ENCODE assay signal across 8 mouse cellular contexts in the genomic region with DNA sequence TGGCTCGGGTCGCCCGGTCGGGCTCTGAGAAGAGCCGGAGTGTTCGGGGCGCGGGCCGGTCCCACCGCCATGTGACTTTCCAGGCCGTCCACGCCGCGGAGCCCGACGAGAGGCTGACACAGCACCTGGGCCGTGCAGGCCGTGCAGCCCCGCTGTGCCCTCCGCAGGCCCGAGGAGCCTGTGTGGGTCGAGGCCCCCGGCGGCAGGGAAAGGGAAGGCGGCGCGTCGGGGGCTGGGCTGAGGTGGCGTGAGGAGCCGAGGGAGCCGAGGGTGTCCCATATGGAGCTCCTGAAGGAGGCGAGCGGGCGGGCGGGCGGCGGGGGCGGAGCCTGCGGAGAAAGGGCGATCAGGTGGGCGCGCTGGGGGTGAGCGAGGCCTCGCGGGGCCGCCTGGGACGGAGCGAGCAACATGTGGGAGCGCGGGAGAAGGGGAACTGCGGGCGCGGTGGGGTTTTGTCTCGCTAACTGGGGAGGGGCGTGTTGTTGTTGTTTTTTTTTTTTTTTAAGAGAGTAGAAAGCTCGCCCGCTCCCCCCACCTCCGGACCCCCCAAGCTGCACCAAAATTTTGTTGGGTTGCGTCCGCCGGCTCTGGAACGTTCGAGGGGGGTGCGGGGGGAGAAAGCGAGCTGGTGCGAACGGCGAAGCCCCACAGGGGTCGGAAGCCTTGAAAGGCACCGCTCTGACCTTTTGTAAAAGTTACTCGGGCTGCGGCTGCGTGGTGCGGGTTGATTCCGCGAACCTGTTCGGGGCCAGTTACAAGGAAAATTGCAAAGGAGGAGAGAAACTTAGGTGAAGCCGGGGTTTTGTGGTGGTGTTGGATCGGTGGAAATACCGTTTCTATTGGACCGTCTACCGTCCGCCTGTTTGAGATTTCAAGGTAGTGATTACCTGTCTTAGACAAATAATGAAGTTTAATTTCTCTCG. TPM values are rescaled to one million over a fixed set of nuclear protein-coding genes. Genes with fewer than 3 reads are reported as not detected.
DNase-seq lines count a peak whose midpoint lies in the region; TF ChIP-seq lines count a peak whose summit lies in the region.

No protein-coding gene starts in this region.

- H3K4me3 ChIP-seq in MEL (ENCODE audit: control insufficient read depth in 1 of 2, insufficient read depth in 1 of 2, low read depth in 2 of 2, low read length in 2 of 2) (peak overlapping the region; percentile 61 to 98), macrophage (ENCODE audit: inconsistent target) (peak overlapping the region; percentile 82)
- H3K4me3 ChIP-seq in bone marrow, adult 2 months (replicated peaks; ENCODE audit: control insufficient read depth, low read depth, low read length): peak overlapping the region; percentile 75
- peak overlapping the region; percentile 97 for H3K4me3 ChIP-seq in erythroblast, embryonic 14.5 days (replicated peaks)
- peak overlapping the region; percentile 74 for H3K4me3 ChIP-seq in hindbrain, embryonic 10.5 days

- no peak for TF ChIP-seq EP300 in MEL (IDR thresholded peaks at IDR 0.05; ENCODE audit: low read depth in 1 of 2, low read length in 2 of 2)

- H3K79me2 ChIP-seq in MEL (ENCODE audit: control insufficient read depth, insufficient read depth, low read length, poor library complexity) (peaks cover 49% of the 10 kb centered on the region), macrophage (ENCODE audit: inconsistent target) (peaks cover 51% of the 10 kb centered on the region)

- peak; percentile 92 for DNase-seq in MEL (ENCODE audit: low read depth, low spot score)
- DNase-seq in hindbrain, embryonic 10.5 days (ENCODE audit: low spot score): peak; percentile 88
- peak; percentile 46 for DNase-seq in layer of hippocampus, adult 9-10 months (ENCODE audit: low spot score)
- DNase-seq in retina, postnatal 7 days (ENCODE audit: low read depth, low spot score): peak; percentile 67
- DNase-seq in Muller cell, postnatal 12 days (ENCODE audit: inconsistent ontology term): no peak

- TF ChIP-seq RAD21 in MEL (IDR thresholded peaks at IDR 0.05; ENCODE audit: low read depth, low read length): no peak

- no peaks in the 10 kb centered on the region for H3K9me3 ChIP-seq in MEL (replicated peaks; ENCODE audit: insufficient read depth, low read length)
- H3K9me3 ChIP-seq in erythroblast, embryonic 14.5 days (ENCODE audit: control insufficient read depth, low read length): no peaks in the 10 kb centered on the region
- H3K9me3 ChIP-seq in hindbrain, embryonic 10.5 days: no peaks in the 10 kb centered on the region

- WGBS in bone marrow, adult 2 months: under 1% methylated on average over 84 of the region's 84 CpGs
- WGBS in hindbrain, embryonic 10.5 days: under 1% methylated on average over 84 of the region's 84 CpGs
- WGBS in macrophage (ENCODE audit: missing documents): under 1% methylated on average over 74 of the region's 84 CpGs

- H3K27me3 ChIP-seq in MEL (ENCODE audit: control insufficient read depth in 1 of 2, insufficient read depth in 2 of 2, low read length in 2 of 2): peaks cover 0 to 3% of the 10 kb centered on the region in 2 experiments; a peak in 1 of 4 replicates
- no peaks in the 10 kb centered on the region for H3K27me3 ChIP-seq in erythroblast, embryonic 14.5 days (ENCODE audit: control insufficient read depth)
- H3K27me3 ChIP-seq in hindbrain, embryonic 10.5 days (ENCODE audit: insufficient read depth, poor library complexity, severe bottlenecking): no peaks in the 10 kb centered on the region

- H3K9ac ChIP-seq in MEL (ENCODE audit: control insufficient read depth, low read depth, low read length, poor library complexity, severe bottlenecking): peak overlapping the region; percentile 99

- no peak; a peak in 1 of 6 replicates for TF ChIP-seq CTCF in MEL (IDR thresholded peaks at IDR 0.05 in 2 of 3, conservative IDR thresholded peaks at IDR 0.05 in 1 of 3; ENCODE audit: control insufficient read depth in 1 of 3, insufficient read depth in 1 of 3, low read depth in 2 of 3, low read length in 3 of 3, poor library complexity in 1 of 3, severe bottlenecking in 1 of 3)
- TF ChIP-seq CTCF in bone marrow, adult 2 months (IDR thresholded peaks at IDR 0.05; ENCODE audit: control insufficient read depth, insufficient read depth, low read length): no peak

- peak in 1 of 2 experiments; percentile 16; a peak in 1 of 4 replicates for TF ChIP-seq POLR2A in MEL (IDR thresholded peaks at IDR 0.05; ENCODE audit: control insufficient read depth in 1 of 2, insufficient read depth in 1 of 2, low read depth in 1 of 2, low read length in 2 of 2, poor library complexity in 1 of 2)
- no peak for TF ChIP-seq POLR2A in bone marrow, adult 2 months (IDR thresholded peaks at IDR 0.05; ENCODE audit: borderline replicate concordance, control insufficient read depth, low read depth, low read length)

- peaks cover 12 to 19% of the 10 kb centered on the region in 2 experiments for H3K4me1 ChIP-seq in MEL (ENCODE audit: control insufficient read depth in 1 of 2, insufficient read depth in 2 of 2, low read length in 2 of 2)
- peaks cover 3% of the 10 kb centered on the region; the same call in 1 of the 2 replicates for H3K4me1 ChIP-seq in bone marrow, adult 2 months (ENCODE audit: control insufficient read depth, insufficient read depth, low read length)
- H3K4me1 ChIP-seq in erythroblast, embryonic 14.5 days (ENCODE audit: control insufficient read depth): peaks cover 24% of the 10 kb centered on the region
- peaks cover 13% of the 10 kb centered on the region for H3K4me1 ChIP-seq in hindbrain, embryonic 10.5 days (replicated peaks)

- peak overlapping the region; percentile 89 for H3K27ac ChIP-seq in MEL (ENCODE audit: control insufficient read depth, low read depth, low read length)
- H3K27ac ChIP-seq in bone marrow, adult 2 months (ENCODE audit: control insufficient read depth, insufficient read depth, low read depth, low read length, poor library complexity): peak overlapping the region; percentile 80
- peak overlapping the region; percentile 93 for H3K27ac ChIP-seq in hindbrain, embryonic 10.5 days
- H3K27ac ChIP-seq in macrophage: peak overlapping the region; percentile 59

- H3K36me3 ChIP-seq in MEL (ENCODE audit: control insufficient read depth in 1 of 2, insufficient read depth in 2 of 2, low read length in 2 of 2): peaks cover 0 to 42% of the 10 kb centered on the region in 2 experiments; a peak in 3 of 4 replicates
- H3K36me3 ChIP-seq in erythroblast, embryonic 14.5 days (ENCODE audit: control insufficient read depth): no peaks in the 10 kb centered on the region
- no peaks in the 10 kb centered on the region for H3K36me3 ChIP-seq in hindbrain, embryonic 10.5 days
- H3K36me3 ChIP-seq in macrophage (ENCODE audit: inconsistent target): no peaks in the 10 kb centered on the region

TF ChIP-seq in MEL, 35 proteins besides CTCF, POLR2A, EP300 and RAD21 (continues in another document):
- TF ChIP-seq POLR2AphosphoS2 (IDR thresholded peaks at IDR 0.05; ENCODE audit: low read length) (no peak), NRF1 (IDR thresholded peaks at IDR 0.05; ENCODE audit: insufficient read depth, low read depth, low read length, poor library complexity, severe bottlenecking) (peak; percentile 61; the same call in 1 of the 2 replicates), USF2 (IDR thresholded peaks at IDR 0.05; ENCODE audit: borderline replicate concordance in 1 of 2, insufficient read depth in 1 of 2, low read depth in 1 of 2, low read length in 2 of 2) (no peak), ETS1 (IDR thresholded peaks at IDR 0.05; ENCODE audit: low read depth, low read length) (no peak), TCF12 (IDR thresholded peaks at IDR 0.05; ENCODE audit: low read depth, low read length) (no peak), MYC (IDR thresholded peaks at IDR 0.05; ENCODE audit: low read depth, low read length) (no peak; the same call in 1 of the 2 replicates), ELF1 (IDR thresholded peaks at IDR 0.05; ENCODE audit: low read depth, low read length) (no peak), MXI1 (IDR thresholded peaks at IDR 0.05; ENCODE audit: low read depth, low read length) (peak; percentile 98), MAFK (IDR thresholded peaks at IDR 0.05; ENCODE audit: borderline replicate concordance, low read depth, low read length) (no peak), RCOR1 (IDR thresholded peaks at IDR 0.05; ENCODE audit: low read depth, low read length) (0 out of 2 replicates have a peak, but pooled peaks have one; percentile 7), ZC3H11A (IDR thresholded peaks at IDR 0.05; ENCODE audit: low read depth, low read length) (no peak), HCFC1 (IDR thresholded peaks at IDR 0.05; ENCODE audit: low read depth, low read length) (no peak), USF1 (IDR thresholded peaks at IDR 0.05; ENCODE audit: low read depth, low read length) (peak; percentile 63; the same call in 1 of the 2 replicates), BHLHE40 (IDR thresholded peaks at IDR 0.05; ENCODE audit: borderline replicate concordance, low read depth, low read length) (no peak)

RNA-seq across cellular contexts. Expression of gene Larp4, which starts 3.4 kb away (rescaled TPM):
- total RNA-seq in MEL (2012; rRNA removed): 193 and 198 TPM in 2 replicates
- 100 to 1,000 TPM; 168 to 216 TPM for polyA plus RNA-seq in MEL (2012; ENCODE audit: insufficient read depth in 1 of 2, insufficient read length in 2 of 2, low read depth in 1 of 2, low replicate concordance in 2 of 2, missing spikeins in 1 of 2)
- polyA plus RNA-seq in bone marrow, adult 2 months (2011; ENCODE audit: insufficient read depth, insufficient read length, low replicate concordance, missing spikeins): 6.0 and 13.2 TPM in 2 replicates
- polyA plus RNA-seq in erythroblast, embryonic 14.5 days (2012): 0.04 and 0.12 TPM in 2 replicates
- polyA plus RNA-seq in hindbrain, embryonic 10.5 days (2016; fragmentation: Nextera tagmentation; extraction: Ambion mirVana): 25.8 and 35.2 TPM in 2 replicates
- total RNA-seq in macrophage (2018; cell fraction: chromatin; rRNA removed): 100 to 1,000 TPM in 1 of 26 experiments, 10 to 100 TPM in 25; 37.1 to 113 (median 64.2) TPM
- 10 to 100 TPM; 38.3 to 67.2 (median 50.8) TPM for total RNA-seq in macrophage (2018; cell fraction: cytosol; rRNA removed)
- total RNA-seq in macrophage (2018; cell fraction: nucleus; rRNA removed): 100 to 1,000 TPM in 2 of 26 experiments, 10 to 100 TPM in 24; 34.5 to 117 (median 49.8) TPM
- 26.4 to 45.5 TPM (median 32.7 TPM) in 3 replicates for polyA plus RNA-seq in macrophage (2018)

RNA-seq across cellular contexts. Expression of gene Fam186a, which starts 6.4 kb away (rescaled TPM):
- total RNA-seq in MEL (2012; rRNA removed): not detected in 2 replicates
- not detected for polyA plus RNA-seq in MEL (2012; ENCODE audit: insufficient read depth in 1 of 2, insufficient read length in 2 of 2, low read depth in 1 of 2, low replicate concordance in 2 of 2, missing spikeins in 1 of 2)
- polyA plus RNA-seq in bone marrow, adult 2 months (2011; ENCODE audit: insufficient read depth, insufficient read length, low replicate concordance, missing spikeins): not detected in 2 replicates
- polyA plus RNA-seq in erythroblast, embryonic 14.5 days (2012): not detected in 2 replicates
- not detected in 2 replicates for polyA plus RNA-seq in hindbrain, embryonic 10.5 days (2016; fragmentation: Nextera tagmentation; extraction: Ambion mirVana)
- total RNA-seq in macrophage (2018; cell fraction: chromatin; rRNA removed): under 1 TPM in 3 of 26 experiments, not detected in 23; 0.05 to 0.12 (median 0.08) TPM
- not detected for total RNA-seq in macrophage (2018; cell fraction: cytosol; rRNA removed)
- total RNA-seq in macrophage (2018; cell fraction: nucleus; rRNA removed): under 1 TPM in 1 of 26 experiments, not detected in 25; 0.06 TPM
- not detected in 3 replicates for polyA plus RNA-seq in macrophage (2018)
